Mouse (Mus musculus): Measurements from ENCODE around the gene Rnf6. TPM values are rescaled to one million over a fixed set of nuclear protein-coding genes. Genes with fewer than 3 reads are reported as not detected.
A peak's percentile ranks its signal among the peaks of the same experiment; 100 is the strongest.

The Rnf6 gene
- total and polyA plus RNA-seq, 2 experiments: 12.5 to 29.4 TPM

- Histone ChIP-seq H3K9ac (ENCODE audit: low read depth, low read length) (no peak overlapping the region), H3K36me3 (ENCODE audit: control insufficient read depth, insufficient read depth, low read length) (no peaks in the 10 kb centered on the region), H3K79me2 (ENCODE audit: control insufficient read depth, insufficient read depth, low read length) (no peaks in the 10 kb centered on the region), H3K4me3 (ENCODE audit: insufficient read depth, low read depth, low read length) (peak overlapping the region; percentile 15; the same call in 1 of the 2 replicates), H3K4me1 (ENCODE audit: control insufficient read depth, insufficient read depth, low read length) (peaks cover 6% of the 10 kb centered on the region), H3K27ac (replicated peaks; ENCODE audit: insufficient read depth, low read depth, low read length) (no peak overlapping the region), H3K27me3 (ENCODE audit: control insufficient read depth, insufficient read depth, low read length) (no peaks in the 10 kb centered on the region)
- no peak for TF ChIP-seq POLR2A (IDR thresholded peaks at IDR 0.05; ENCODE audit: extremely low read depth, insufficient read depth, low read length)
- TF ChIP-seq CTCF (IDR thresholded peaks at IDR 0.05; ENCODE audit: low read depth, low read length): no peak
- DNase-seq (ENCODE audit: extremely low read depth, low read depth, low spot score): no peak
- WGBS: 56% methylated on average over 17 of the region's 17 CpGs
Observed at GRCm38 (mm10) chr5:146229869-146230650, 8.7 kb upstream of the Rnf6 start.

GRCm38 (mm10) chr5:146227496-146227895, 6.1 kb upstream of the Rnf6 start:
- TF ChIP-seq POLR2A (IDR thresholded peaks at IDR 0.05; ENCODE audit: extremely low read depth, insufficient read depth, low read length) (no peak), CTCF (IDR thresholded peaks at IDR 0.05; ENCODE audit: low read depth, low read length) (no peak)
- 91% methylated on average over 8 of the region's 8 CpGs for WGBS
- no peak for DNase-seq (ENCODE audit: extremely low read depth, low read depth, low spot score)
- Histone ChIP-seq H3K27me3 (ENCODE audit: control insufficient read depth, insufficient read depth, low read length) (no peaks in the 10 kb centered on the region), H3K79me2 (ENCODE audit: control insufficient read depth, insufficient read depth, low read length) (no peaks in the 10 kb centered on the region), H3K36me3 (ENCODE audit: control insufficient read depth, insufficient read depth, low read length) (no peaks in the 10 kb centered on the region), H3K4me1 (ENCODE audit: control insufficient read depth, insufficient read depth, low read length) (peaks cover 12% of the 10 kb centered on the region), H3K27ac (replicated peaks; ENCODE audit: insufficient read depth, low read depth, low read length) (no peak overlapping the region), H3K4me3 (ENCODE audit: insufficient read depth, low read depth, low read length) (no peak overlapping the region), H3K9ac (ENCODE audit: low read depth, low read length) (no peak overlapping the region)

GRCm38 (mm10) chr5:146223786-146224185, 2.4 kb upstream of the Rnf6 start:
- peak overlapping the region; percentile 52; the same call in 1 of the 2 replicates for H3K9ac ChIP-seq (ENCODE audit: low read depth, low read length)
- H3K27me3 ChIP-seq (ENCODE audit: control insufficient read depth, insufficient read depth, low read length): no peaks in the 10 kb centered on the region
- no peak overlapping the region; the same call in 1 of the 2 replicates for H3K4me3 ChIP-seq (ENCODE audit: insufficient read depth, low read depth, low read length)
- peak; percentile 90 for DNase-seq (ENCODE audit: extremely low read depth, low read depth, low spot score)
- peaks cover 6% of the 10 kb centered on the region; the same call in 1 of the 2 replicates for H3K36me3 ChIP-seq (ENCODE audit: control insufficient read depth, insufficient read depth, low read length)
- H3K27ac ChIP-seq (replicated peaks; ENCODE audit: insufficient read depth, low read depth, low read length): peak overlapping the region; percentile 90
- TF ChIP-seq POLR2A (IDR thresholded peaks at IDR 0.05; ENCODE audit: extremely low read depth, insufficient read depth, low read length) (no peak), CTCF (IDR thresholded peaks at IDR 0.05; ENCODE audit: low read depth, low read length) (no peak)
- 25% methylated on average over 5 of the region's 5 CpGs for WGBS
- peaks cover 11% of the 10 kb centered on the region for H3K4me1 ChIP-seq (ENCODE audit: control insufficient read depth, insufficient read depth, low read length)
- H3K79me2 ChIP-seq (ENCODE audit: control insufficient read depth, insufficient read depth, low read length): peaks cover 3% of the 10 kb centered on the region; the same call in 1 of the 2 replicates

- Histone ChIP-seq H3K9ac (ENCODE audit: low read depth, low read length) (peak overlapping the region; percentile 87; the same call in 1 of the 2 replicates), H3K79me2 (ENCODE audit: control insufficient read depth, insufficient read depth, low read length) (peaks cover 3% of the 10 kb centered on the region; the same call in 1 of the 2 replicates), H3K36me3 (ENCODE audit: control insufficient read depth, insufficient read depth, low read length) (peaks cover 22% of the 10 kb centered on the region), H3K4me3 (ENCODE audit: insufficient read depth, low read depth, low read length) (peak overlapping the region; percentile 93; the same call in 1 of the 2 replicates), H3K27ac (replicated peaks; ENCODE audit: insufficient read depth, low read depth, low read length) (peak overlapping the region; percentile 99), H3K4me1 (ENCODE audit: control insufficient read depth, insufficient read depth, low read length) (peaks cover 11% of the 10 kb centered on the region), H3K27me3 (ENCODE audit: control insufficient read depth, insufficient read depth, low read length) (no peaks in the 10 kb centered on the region)
- TF ChIP-seq POLR2A (IDR thresholded peaks at IDR 0.05; ENCODE audit: extremely low read depth, insufficient read depth, low read length) (no peak), CTCF (IDR thresholded peaks at IDR 0.05; ENCODE audit: low read depth, low read length) (no peak)
- DNase-seq (ENCODE audit: extremely low read depth, low read depth, low spot score): no peak
- WGBS: 41% methylated on average over 6 of the region's 6 CpGs
Observed at GRCm38 (mm10) chr5:146221722-146222121, 367 bp upstream of the Rnf6 start.

GRCm38 (mm10) chr5:146220501-146220878, 865 bp downstream of the Rnf6 start:
- no peak for DNase-seq (ENCODE audit: extremely low read depth, low read depth, low spot score)
- peak overlapping the region; percentile 69 for H3K4me3 ChIP-seq (ENCODE audit: insufficient read depth, low read depth, low read length)
- 4% methylated on average over 13 of the region's 13 CpGs for WGBS
- H3K4me1 ChIP-seq (ENCODE audit: control insufficient read depth, insufficient read depth, low read length): peaks cover 11% of the 10 kb centered on the region
- peak overlapping the region; percentile 74 for H3K9ac ChIP-seq (ENCODE audit: low read depth, low read length)
- peak overlapping the region; percentile 83 for H3K27ac ChIP-seq (replicated peaks; ENCODE audit: insufficient read depth, low read depth, low read length)
- peaks cover 30% of the 10 kb centered on the region for H3K36me3 ChIP-seq (ENCODE audit: control insufficient read depth, insufficient read depth, low read length)
- H3K79me2 ChIP-seq (ENCODE audit: control insufficient read depth, insufficient read depth, low read length): peaks cover 4% of the 10 kb centered on the region; the same call in 1 of the 2 replicates
- no peaks in the 10 kb centered on the region for H3K27me3 ChIP-seq (ENCODE audit: control insufficient read depth, insufficient read depth, low read length)
- no peak for TF ChIP-seq POLR2A (IDR thresholded peaks at IDR 0.05; ENCODE audit: extremely low read depth, insufficient read depth, low read length)

GRCm38 (mm10) chr5:146205537-146205936, 15.8 kb downstream of the Rnf6 start:
- H3K36me3 ChIP-seq (ENCODE audit: control insufficient read depth, insufficient read depth, low read length): peaks cover 43% of the 10 kb centered on the region
- no peak overlapping the region for H3K27ac ChIP-seq (replicated peaks; ENCODE audit: insufficient read depth, low read depth, low read length)
- TF ChIP-seq POLR2A (IDR thresholded peaks at IDR 0.05; ENCODE audit: extremely low read depth, insufficient read depth, low read length) (no peak), CTCF (IDR thresholded peaks at IDR 0.05; ENCODE audit: low read depth, low read length) (no peak)
- no peak overlapping the region for H3K9ac ChIP-seq (ENCODE audit: low read depth, low read length)
- no peak for DNase-seq (ENCODE audit: extremely low read depth, low read depth, low spot score)
- H3K4me3 ChIP-seq (ENCODE audit: insufficient read depth, low read depth, low read length): no peak overlapping the region
- WGBS: 92% methylated on average over 5 of the region's 5 CpGs
- no peaks in the 10 kb centered on the region for H3K4me1 ChIP-seq (ENCODE audit: control insufficient read depth, insufficient read depth, low read length)
- no peaks in the 10 kb centered on the region for H3K79me2 ChIP-seq (ENCODE audit: control insufficient read depth, insufficient read depth, low read length)
- no peaks in the 10 kb centered on the region for H3K27me3 ChIP-seq (ENCODE audit: control insufficient read depth, insufficient read depth, low read length)
